Mouse (Mus musculus) gastrocnemius, postnatal 36 days (tissue): Measurements from ENCODE around the gene Sestd1. TPM values are rescaled to one million over a fixed set of nuclear protein-coding genes. Genes with fewer than 3 reads are reported as not detected.

Experiments used
- DNase-seq, 2 experiments: peaks; one replicate each; pipeline ENCODE4 v3.0.0; 2022
- intact Hi-C: fragments of 180-260 bp; cut with DNase I; formaldehyde crosslinking; loops from one replicate; pipeline ENCODE4 v1.15.1; 2025
- long read RNA-seq, 2 experiments: library from polyadenylated mRNA; stranded (forward); transcript quantifications; one replicate each; pipeline ENCODE4 v2.0.0; 2021
- total RNA-seq, 2 experiments: library from RNA; stranded (reverse); gene quantifications; 2 replicates each; pipeline ENCODE4 v1.2.3; 2021

The Sestd1 gene
- 10 to 100 TPM in 1 of 2 experiments, 1 to 10 TPM in 1; 9.2 to 10.4 TPM for total RNA-seq
- long read RNA-seq, experiment 1, partial matches to known transcripts: 3 of 8 reads
- long read RNA-seq, experiment 1, other reads (novel, unspliced or antisense): 2 of 8 reads
- long read RNA-seq, experiment 2, partial matches to known transcripts: 2 of 3 reads
- long read RNA-seq, experiment 2, other reads (novel, unspliced or antisense): 1 of 3 reads

- intact Hi-C loops: no loop called here
- DNase-seq: peak; percentile 65 to 70
Observed at GRCm38 (mm10) chr2:77280512-77281409, at the start of gene Sestd1. Sestd1 (minus strand) TSS chr2:77280592.

GRCm38 (mm10) chr2:77327246-77327645 lies 46.9 kb upstream of the Sestd1 start:
- intact Hi-C loops: no loop called here
- no peak for DNase-seq

- no peak for DNase-seq
- intact Hi-C loops: no loop called here
Observed at GRCm38 (mm10) chr2:77323739-77324138, 43.3 kb upstream of the Sestd1 start.

DNA sequence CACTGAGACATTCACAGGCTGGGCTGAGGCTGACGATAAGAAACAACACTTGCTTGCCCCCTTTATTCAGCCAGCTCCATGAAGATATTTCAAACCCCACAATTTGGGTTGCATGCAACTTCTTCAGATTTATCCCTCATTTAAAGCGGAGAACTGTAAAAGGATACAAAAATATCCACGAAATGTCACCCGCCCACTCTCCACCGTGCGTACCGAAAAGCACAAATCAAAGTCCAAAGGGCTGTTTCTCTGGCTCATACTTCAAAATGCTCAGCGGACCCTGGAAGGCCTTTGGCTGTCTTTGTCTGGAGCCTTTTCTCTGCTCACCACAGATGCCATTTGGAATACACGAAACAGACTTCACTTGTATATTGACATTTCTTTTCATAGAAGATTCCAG lies 42.8 kb upstream of the Sestd1 start:
- intact Hi-C loops: no loop called here
- no peak for DNase-seq

DNA sequence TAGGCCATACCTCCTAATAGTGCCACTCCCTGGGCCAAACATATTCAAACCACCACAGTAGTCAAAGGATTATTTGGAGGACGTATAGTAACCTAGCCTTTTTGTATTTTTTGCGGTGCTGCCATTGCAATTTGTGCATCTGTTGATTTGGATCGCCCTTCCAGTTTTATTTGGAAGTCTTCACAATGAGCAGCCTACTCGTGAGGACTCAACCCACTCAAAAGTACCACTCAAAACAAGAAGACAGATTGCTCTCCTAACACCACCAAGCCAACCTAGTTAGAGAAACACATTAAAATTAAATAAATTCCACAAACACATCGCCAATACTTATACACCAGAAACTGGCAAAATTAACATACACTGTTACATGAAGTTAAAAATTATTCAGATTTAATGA lies 38.8 kb upstream of the Sestd1 start:
- intact Hi-C loops: no loop called here
- no peak for DNase-seq

DNA sequence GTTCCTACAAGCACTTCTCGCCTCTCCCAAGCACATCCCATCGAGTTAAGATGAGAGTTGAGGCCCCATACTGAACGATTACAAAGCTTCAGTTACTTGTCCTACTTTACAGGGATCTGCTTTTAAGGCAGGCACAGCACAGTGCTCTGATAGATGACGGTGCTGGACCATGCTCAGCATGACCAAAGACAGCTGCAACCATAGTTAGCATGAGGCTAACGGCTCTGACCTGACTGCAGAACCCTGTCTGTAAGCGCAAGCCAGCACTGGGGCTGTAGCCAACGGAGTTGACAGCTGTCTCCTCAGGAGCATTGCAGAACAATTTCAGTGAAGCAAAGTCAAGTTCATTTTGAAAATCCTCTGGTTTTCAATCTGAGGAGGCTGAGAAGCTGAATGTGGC lies 36.6 kb upstream of the Sestd1 start:
- intact Hi-C loops: no loop called here
- DNase-seq: peak; percentile 64 to 74

DNA sequence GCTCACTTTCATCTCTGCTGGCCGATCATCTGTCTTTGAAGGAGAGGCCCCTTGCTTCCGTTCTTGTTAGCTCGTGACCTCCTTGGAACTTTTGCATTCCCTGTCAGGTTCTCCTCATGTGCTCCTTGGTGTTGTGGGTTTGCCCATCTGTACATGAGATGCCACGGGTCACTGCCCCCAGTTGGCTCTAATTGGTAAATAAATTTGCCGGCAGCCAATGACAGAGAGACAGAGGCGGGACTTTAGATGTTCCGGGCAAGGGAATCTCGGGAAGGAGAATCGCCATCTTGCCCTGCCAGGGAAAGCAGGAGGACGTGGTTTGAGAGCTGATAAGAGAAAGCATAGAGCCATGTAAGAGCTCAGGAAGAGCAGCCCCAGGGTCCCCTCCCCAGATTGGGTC lies 33.5 kb upstream of the Sestd1 start:
- intact Hi-C loops: no loop called here
- no peak for DNase-seq

DNA sequence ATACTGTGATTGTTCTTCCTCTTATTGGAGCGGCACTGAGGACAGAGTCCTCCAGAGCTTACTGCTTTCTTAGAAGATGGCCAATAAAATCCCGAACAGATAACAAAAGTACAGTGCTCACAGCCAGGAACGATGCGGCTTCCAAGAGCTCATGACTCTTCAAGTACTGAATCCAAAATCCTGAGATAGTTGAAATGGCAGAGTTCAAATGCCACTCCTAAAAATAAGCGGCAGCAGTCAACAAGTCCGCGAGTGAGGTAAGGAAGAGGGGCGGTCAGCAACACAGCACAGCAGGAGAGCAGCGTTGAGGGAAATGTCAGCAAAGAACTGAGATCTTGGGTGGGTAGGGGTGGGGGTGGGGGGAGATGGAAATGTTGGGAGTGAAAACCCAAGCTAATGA lies 32.2 kb upstream of the Sestd1 start:
- DNase-seq: no peak
- intact Hi-C loops: no loop called here

DNA sequence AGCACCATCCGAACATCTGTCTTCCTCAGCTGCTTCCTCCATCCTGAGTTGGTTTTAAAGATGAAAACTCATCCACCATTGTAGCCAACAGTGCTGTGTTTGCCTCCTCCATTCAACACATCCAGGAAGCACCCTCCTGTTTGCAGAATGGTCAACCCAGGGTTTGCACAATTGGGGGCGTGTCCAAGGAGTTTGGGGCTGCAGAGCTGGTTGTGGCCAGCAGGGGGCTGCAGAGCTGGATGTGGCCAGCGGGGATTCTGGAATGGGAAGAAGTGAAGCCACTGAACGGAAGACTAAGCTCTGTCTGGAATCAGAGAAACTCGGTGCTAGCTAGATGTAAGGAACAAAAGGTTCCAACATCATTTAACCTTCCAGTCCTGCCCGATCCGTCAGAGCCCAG lies 28.9 kb upstream of the Sestd1 start:
- peak; percentile 62 to 68 for DNase-seq
- intact Hi-C loops: loop anchor here (5.0 to 10.0 kb wide), 2 partner anchors 33 to 55 kb away; no protein-coding TSS in a partner anchor

- intact Hi-C loops: loop anchor here (10.0 kb wide), 1 partner anchor 50 kb away; no protein-coding TSS in a partner anchor
- DNase-seq: no peak
Observed at GRCm38 (mm10) chr2:77304494-77304893, 24.1 kb upstream of the Sestd1 start.

DNA sequence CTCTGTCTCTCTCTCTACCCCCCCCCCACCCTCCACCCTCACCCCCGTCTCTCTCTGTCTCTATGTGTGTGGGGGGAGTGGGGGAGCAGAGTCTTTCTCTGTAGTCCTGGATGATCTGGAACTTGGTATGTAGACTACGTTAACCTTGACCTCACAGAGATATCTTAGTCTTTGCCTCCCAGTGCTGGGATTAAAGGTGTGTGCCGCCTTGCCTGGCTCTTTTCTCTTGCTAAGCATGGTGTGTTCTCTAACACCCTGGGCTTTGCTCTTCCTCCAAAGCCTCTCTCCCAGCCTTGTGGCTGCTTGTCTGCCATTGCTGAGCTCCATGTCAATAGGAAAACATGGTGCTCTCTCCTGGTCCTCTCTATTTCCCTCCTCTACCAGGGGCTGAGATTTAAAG lies 23.3 kb upstream of the Sestd1 start:
- intact Hi-C loops: loop anchor here (10.0 kb wide), 1 partner anchor 49 kb away; no protein-coding TSS in a partner anchor
- DNase-seq: no peak

- intact Hi-C loops: loop anchor here (10.0 kb wide), 1 partner anchor 48 kb away; no protein-coding TSS in a partner anchor
- DNase-seq: no peak
Observed at GRCm38 (mm10) chr2:77302655-77303348, 22.4 kb upstream of the Sestd1 start.

- intact Hi-C loops: loop anchor here (10.0 kb wide), 1 partner anchor 47 kb away; no protein-coding TSS in a partner anchor
- no peak for DNase-seq
Observed at GRCm38 (mm10) chr2:77301687-77302389, 21.4 kb upstream of the Sestd1 start.

DNA sequence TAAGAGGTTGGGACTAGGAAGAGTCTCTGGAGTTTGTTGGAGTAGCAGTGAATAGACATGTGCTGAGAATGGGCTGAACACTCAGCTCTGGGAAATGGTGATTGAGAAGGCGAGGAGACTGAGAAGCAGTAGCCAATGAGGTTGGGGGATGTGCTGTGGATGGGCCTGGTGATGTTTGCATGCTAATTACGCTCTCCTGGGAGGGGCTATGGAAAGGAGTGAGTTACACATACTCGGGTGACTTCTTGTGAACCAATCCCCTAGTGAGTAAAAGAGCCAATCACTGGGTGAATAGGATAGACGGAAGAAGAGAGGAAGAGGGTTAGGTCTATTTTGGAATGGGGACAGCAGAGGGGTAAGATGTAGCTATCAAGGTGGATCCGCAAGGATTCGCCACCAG lies 9.3 kb upstream of the Sestd1 start:
- no peak for DNase-seq
- intact Hi-C loops: no loop called here

DNA sequence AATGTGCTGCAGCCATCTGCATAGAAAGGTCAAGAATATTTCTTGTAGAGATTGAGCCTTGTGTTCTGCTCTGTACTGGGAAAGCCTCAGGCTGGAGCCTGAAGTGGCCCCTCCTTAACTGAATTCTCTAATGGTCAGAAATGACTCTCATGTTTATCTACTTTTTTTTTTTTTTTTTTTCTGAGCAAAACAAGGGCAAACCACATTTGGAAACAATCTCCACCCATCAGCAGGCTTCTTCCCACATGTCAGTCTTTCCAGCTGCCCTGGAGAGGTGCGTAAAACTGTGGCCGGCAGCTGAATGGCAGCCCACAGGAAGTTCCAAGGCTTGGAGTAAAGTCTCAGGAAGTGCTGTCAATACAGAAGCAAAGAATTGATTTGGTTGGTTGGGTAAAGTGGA lies 6.4 kb upstream of the Sestd1 start:
- intact Hi-C loops: no loop called here
- no peak for DNase-seq

- DNase-seq: no peak
Observed at GRCm38 (mm10) chr2:77284281-77284899, 4.0 kb upstream of the Sestd1 start.

DNA sequence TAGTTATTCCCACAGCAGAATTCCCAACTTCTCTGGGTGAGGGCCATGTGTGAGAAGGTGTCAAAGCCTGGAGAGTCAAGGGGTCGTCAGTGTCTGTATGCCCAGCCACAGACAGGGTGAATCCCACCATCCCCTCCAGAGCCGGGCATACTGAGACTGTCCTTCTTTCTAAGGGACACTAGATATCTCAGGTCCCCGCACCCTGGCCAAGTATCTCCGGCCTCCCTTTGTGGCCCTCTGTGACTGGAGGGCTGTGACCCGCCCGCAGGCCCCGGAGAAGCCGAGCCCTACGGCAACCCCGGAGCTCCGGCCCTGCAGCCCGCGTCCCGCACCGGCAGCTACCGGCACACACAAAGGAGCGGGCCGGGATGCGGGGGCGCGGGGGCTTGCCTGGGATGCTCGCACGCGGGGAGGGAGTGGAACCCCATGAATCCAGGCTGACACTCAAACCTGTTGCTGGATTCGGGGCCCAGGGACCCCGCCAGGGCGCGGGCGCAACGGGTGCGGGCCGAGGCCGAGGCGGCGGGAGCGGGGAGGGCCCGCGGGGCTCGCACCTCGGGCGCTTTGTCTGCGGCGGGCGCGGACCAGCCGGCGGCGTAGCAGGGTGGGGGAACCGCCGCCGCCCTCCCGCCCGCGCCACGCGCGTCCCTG lies 406 bp downstream of the Sestd1 start:
- DNase-seq: peak in 1 of 2 experiments; percentile 31
- intact Hi-C loops: no loop called here

More at GRCm38 (mm10) chr2:77284281-77284899, 4.0 kb upstream of the Sestd1 start:
- intact Hi-C loops: no loop called here

GRCm38 (mm10) chr2:77277272-77277671 lies 3.1 kb downstream of the Sestd1 start:
- DNase-seq: no peak
- intact Hi-C loops: no loop called here

DNA sequence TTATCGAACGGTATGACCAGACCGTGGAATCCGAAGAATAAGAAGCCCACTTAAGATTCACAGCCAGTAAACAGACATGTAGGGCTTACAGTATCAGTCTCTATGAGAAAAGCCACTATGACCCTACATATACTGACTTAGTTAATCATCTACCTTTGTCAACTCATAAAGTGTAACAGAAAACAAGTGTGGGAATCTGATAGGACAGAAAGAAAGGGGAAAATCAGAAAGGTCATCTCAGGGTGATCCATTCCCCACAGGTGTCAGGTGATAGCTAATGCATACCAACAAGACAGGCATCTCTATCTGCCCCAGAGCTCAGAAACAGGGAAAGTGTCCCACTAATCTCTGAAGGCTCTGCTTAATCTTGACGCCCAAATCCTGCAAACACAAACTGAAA lies 4.5 kb downstream of the Sestd1 start:
- intact Hi-C loops: no loop called here
- no peak for DNase-seq
